Mouse (Mus musculus) C2C12 (cell line): ENCODE measurements at regions not wholly inside any gene's neighbourhood (a gene's known extent, or its start where the extent isn't known, plus 50 kb on each side); places are given as distances from the start of the nearest gene placed in this dataset.

Experiments
- H3K27me3 ChIP-seq: one replicate; pipeline ENCODE4 v1.6.1; 2011; ENCODE audit not compliant: control insufficient read depth, insufficient read depth, insufficient read length
- H3K36me3 ChIP-seq: one replicate; pipeline ENCODE4 v1.6.1; 2011; ENCODE audit not compliant: control insufficient read depth, insufficient read depth
- H3K4me3 ChIP-seq: one replicate; pipeline ENCODE4 v1.5.1; 2011; ENCODE audit warnings: mild to moderate bottlenecking, control low read depth; ENCODE audit not compliant: poor library complexity, insufficient read depth, severe bottlenecking
- H3K79me2 ChIP-seq: one replicate; pipeline ENCODE4 v1.6.1; 2011; ENCODE audit not compliant: control insufficient read depth, insufficient read depth
- H3K79me3 ChIP-seq: one replicate; pipeline ENCODE4 v1.6.1; 2011; ENCODE audit warnings: low read depth, control low read depth
- H3ac ChIP-seq: one replicate; pipeline ENCODE3; 2011; ENCODE audit warnings: low read depth; ENCODE audit not compliant: control insufficient read depth, insufficient read length
- CEBPB ChIP-seq: IDR thresholded peaks from one replicate; pipeline ENCODE4 v1.6.1; 2011; ENCODE audit warnings: low read depth, mild to moderate bottlenecking, control low read depth, moderate library complexity
- CTCF ChIP-seq: IDR thresholded peaks from one replicate; pipeline ENCODE4 v1.5.1; 2011; ENCODE audit not compliant: control insufficient read depth, insufficient read depth, insufficient read length
- FOSL1 ChIP-seq: IDR thresholded peaks from one replicate; pipeline ENCODE4 v1.8.0; 2011; ENCODE audit warnings: mild to moderate bottlenecking, low read length; ENCODE audit not compliant: poor library complexity, insufficient read depth, severe bottlenecking
- MAX ChIP-seq: IDR thresholded peaks from one replicate; pipeline ENCODE4 v1.6.1; 2011; ENCODE audit warnings: mild to moderate bottlenecking, control low read depth
- MYOD1 ChIP-seq: IDR thresholded peaks from one replicate; pipeline ENCODE4 v1.6.1; 2011; ENCODE audit warnings: low read depth; ENCODE audit not compliant: control insufficient read depth, insufficient read length
- MYOG ChIP-seq: IDR thresholded peaks from one replicate; pipeline ENCODE4 v1.6.1; 2011; ENCODE audit not compliant: control insufficient read depth, insufficient read length; ENCODE audit errors: extremely low read depth
- USF1 ChIP-seq: IDR thresholded peaks from one replicate; pipeline ENCODE4 v1.6.1; 2011; ENCODE audit warnings: low read depth, mild to moderate bottlenecking, control low read depth, moderate library complexity

DNA sequence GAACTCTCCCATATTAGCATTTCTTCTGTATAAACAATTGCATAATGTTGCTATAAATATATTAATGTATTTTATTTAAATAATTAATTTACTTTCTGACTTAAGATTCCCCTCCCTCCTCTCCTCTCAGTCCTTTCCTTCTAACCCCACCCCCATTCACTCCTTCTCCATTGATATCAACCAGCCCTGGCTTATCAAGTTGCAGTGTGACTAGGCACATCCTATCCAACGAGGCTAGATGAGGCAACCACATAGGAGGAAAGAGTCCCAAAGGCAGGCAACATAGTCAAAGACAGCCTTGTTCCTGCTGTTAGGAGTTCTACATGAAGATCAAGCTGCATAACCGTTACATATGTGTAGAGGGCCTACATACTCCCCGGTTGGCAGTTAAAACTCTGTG lies 182.2 kb downstream of the Car2 start:
- Histone ChIP-seq H3ac (no peak overlapping the region), H3K27me3 (no peaks in the 10 kb centered on the region), H3K36me3 (no peaks in the 10 kb centered on the region), H3K79me3 (no peaks in the 10 kb centered on the region), H3K79me2 (no peaks in the 10 kb centered on the region), H3K4me3 (no peak overlapping the region)
- TF ChIP-seq MYOD1: no peak
- TF ChIP-seq USF1: no peak
- no peak for TF ChIP-seq MYOG
- TF ChIP-seq CEBPB: no peak
- TF ChIP-seq MAX: no peak
- TF ChIP-seq CTCF: no peak
- no peak for TF ChIP-seq FOSL1

DNA sequence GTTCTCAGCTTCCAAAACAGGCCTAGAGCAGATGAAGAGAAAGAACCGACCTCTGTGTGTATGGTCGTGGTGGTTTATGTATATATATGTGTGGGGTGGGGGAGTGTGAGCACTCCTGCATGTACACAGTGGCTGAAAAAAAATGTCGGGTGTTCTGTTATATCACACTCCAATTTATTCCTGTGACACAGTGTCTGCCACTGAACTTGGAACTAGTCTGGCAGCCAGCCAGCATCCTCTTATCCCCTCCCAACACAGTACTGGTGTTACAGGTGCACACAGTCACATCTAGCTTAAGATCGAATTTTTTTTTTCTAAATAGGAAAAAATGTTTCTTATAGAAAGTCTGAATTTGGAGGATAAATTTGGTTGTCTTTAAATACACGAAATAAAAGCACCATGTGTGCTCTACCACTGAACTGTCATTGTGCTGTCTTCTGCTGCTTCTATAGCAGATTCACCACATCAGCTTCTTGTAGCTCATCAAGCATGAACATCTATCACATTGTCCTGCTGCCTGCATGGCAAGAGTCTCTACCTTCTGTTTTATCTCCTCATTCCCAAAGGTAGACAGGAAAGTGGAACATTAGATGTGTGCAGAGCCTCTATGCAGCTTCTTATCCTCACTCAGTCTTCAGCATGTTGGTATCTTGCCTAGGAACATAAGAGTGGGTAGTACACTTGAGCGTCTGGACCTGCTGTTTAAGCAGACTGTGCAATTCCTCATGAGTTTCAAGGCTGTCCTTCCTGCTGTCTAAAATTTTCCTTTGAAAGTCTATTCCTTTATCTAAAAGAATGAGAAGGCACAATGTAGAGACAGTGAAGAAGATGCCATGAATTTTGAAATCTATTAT lies 185.2 kb downstream of the Car2 start:
- Histone ChIP-seq H3K36me3 (no peaks in the 10 kb centered on the region), H3K27me3 (no peaks in the 10 kb centered on the region), H3ac (no peak overlapping the region), H3K79me3 (no peaks in the 10 kb centered on the region), H3K79me2 (no peaks in the 10 kb centered on the region), H3K4me3 (no peak overlapping the region)
- no peak for TF ChIP-seq MAX
- TF ChIP-seq CTCF: no peak
- no peak for TF ChIP-seq MYOD1
- TF ChIP-seq USF1: no peak

DNA sequence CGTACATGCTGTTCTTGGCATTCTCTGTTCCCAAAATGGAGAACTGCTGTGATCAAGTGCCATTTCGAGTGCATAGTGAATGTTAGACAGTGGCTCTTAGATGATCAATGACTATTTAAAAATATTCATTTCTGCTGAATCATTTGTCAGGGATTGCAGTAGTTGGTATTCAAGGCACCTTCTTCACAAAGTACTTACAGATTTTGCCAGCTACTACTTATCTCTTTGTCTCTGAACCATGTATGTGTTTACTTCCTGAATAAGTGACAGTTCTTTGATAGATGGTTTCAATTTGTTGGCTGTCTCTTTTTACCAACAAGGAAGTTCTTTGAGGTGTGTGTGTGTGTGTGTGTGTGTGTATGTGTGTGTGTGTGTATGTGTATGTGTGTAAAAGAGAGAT lies 187.3 kb downstream of the Car2 start:
- H3K79me2 ChIP-seq: no peaks in the 10 kb centered on the region

DNA sequence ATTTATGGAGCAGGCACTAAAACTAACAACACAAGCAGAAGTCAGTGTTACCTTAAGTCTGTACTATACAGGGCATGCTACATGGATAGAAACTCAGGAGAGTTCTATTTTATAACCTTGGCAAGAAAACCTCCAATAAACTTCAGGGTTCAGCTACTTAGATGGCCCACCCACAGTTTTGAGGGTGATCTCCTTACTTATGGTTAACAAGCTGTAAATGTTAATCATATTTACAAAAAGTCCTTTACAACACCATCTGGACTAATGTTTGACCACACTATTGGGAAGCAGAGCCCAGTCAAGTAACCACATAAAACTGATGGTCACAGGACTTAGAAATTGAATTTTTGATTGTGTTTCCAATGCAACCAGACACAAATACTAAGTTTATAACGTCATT lies 187.8 kb downstream of the Car2 start:
- TF ChIP-seq FOSL1: no peak
- no peak for TF ChIP-seq CEBPB
- TF ChIP-seq MYOD1: no peak
- TF ChIP-seq MAX: no peak
- TF ChIP-seq USF1: no peak
- TF ChIP-seq MYOG: no peak
- TF ChIP-seq CTCF: no peak
- no peak overlapping the region for H3K4me3 ChIP-seq
- H3ac ChIP-seq: no peak overlapping the region
- H3K79me3 ChIP-seq: no peaks in the 10 kb centered on the region
- no peaks in the 10 kb centered on the region for H3K36me3 ChIP-seq
- no peaks in the 10 kb centered on the region for H3K79me2 ChIP-seq
- H3K27me3 ChIP-seq: no peaks in the 10 kb centered on the region

More for the DNA sequence above, 187.3 kb downstream of the Car2 start:
- H3K79me3 ChIP-seq: no peaks in the 10 kb centered on the region
- TF ChIP-seq CEBPB (no peak), CTCF (no peak), MYOD1 (no peak), MAX (no peak), FOSL1 (no peak), MYOG (no peak), USF1 (no peak)
- no peaks in the 10 kb centered on the region for H3K27me3 ChIP-seq
- H3ac ChIP-seq: no peak overlapping the region
- H3K36me3 ChIP-seq: no peaks in the 10 kb centered on the region
- H3K4me3 ChIP-seq: no peak overlapping the region

DNA sequence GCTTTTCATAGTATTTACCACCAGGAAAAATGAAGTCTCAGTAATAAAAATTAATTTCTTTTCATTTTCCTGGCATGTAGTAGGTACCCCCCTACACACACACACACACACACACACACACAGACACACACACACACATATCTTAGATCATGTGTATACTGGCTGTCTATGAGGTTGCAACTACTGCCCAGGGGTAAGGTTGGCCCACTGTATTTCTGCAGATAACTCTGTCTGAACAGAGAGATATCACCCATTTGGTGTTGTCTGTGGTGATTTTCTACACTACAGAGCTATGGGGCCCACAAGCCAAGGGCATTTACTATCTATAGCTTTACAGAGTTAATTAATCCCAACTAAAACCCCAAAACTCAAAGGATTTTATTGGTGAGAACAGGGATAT lies 188.9 kb downstream of the Car2 start:
- H3ac ChIP-seq: no peak overlapping the region
- no peaks in the 10 kb centered on the region for H3K79me3 ChIP-seq
- no peaks in the 10 kb centered on the region for H3K79me2 ChIP-seq
- H3K36me3 ChIP-seq: no peaks in the 10 kb centered on the region
- no peak for TF ChIP-seq CEBPB
- no peak for TF ChIP-seq USF1
- no peak for TF ChIP-seq CTCF
- no peak for TF ChIP-seq FOSL1
- TF ChIP-seq MYOD1: no peak
- no peak for TF ChIP-seq MYOG
- no peak for TF ChIP-seq MAX
- no peaks in the 10 kb centered on the region for H3K27me3 ChIP-seq
- no peak overlapping the region for H3K4me3 ChIP-seq
